Mouse (Mus musculus): Measurements from ENCODE around the gene Phldb3. TPM values are rescaled to one million over a fixed set of nuclear protein-coding genes. Genes with fewer than 3 reads are reported as not detected.
A peak's percentile ranks its signal among the peaks of the same experiment; 100 is the strongest.

The Phldb3 gene
- polyA plus RNA-seq, 1 experiment, result 2.8 TPM

DNA sequence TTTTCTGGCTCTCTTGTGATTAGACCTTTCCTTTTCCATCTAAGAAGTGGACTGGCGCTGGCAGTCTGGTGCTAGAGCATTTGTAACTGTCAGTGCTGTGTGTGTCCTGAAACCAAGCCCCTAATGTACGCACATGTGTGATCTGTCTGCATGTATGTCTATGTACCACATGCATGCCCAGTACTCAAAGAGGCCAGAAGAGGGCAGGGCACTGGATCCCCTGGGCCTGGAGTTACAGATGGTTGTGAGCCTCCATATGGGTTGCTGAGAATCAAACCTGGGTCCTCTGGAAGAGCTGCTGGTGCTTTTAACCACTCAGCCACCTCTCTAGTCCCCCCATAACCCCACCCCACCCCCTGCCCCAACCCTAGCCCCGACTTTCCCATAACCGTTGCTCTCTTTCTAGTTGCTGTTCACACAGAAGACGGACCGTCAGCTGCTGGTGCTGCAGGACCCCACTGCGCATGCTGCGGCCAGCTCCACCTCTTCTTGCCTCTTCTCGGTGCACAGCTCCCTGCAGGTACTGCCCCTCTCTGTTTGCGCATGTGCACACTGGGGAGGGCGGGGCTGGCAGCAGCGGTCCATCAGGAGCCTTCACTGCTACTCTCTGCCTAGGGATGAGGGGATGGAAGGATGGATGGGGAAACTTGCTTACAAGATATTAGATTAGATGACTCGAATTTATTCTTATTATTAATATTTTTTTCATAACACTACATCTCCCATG, 9.3 kb downstream of the Phldb3 start:
- no peak for DNase-seq
- no peaks in the 10 kb centered on the region for H3K27me3 ChIP-seq (replicated peaks; ENCODE audit: control insufficient read depth, insufficient read depth, low read length)
- H3K36me3 ChIP-seq (ENCODE audit: control insufficient read depth, insufficient read depth, low read length), result no peaks in the 10 kb centered on the region
- H3K4me3 ChIP-seq (ENCODE audit: insufficient read depth, low read depth, low read length), result no peak overlapping the region
- no peak overlapping the region for H3K27ac ChIP-seq (ENCODE audit: insufficient read depth, low read depth, low read length)
- WGBS, result 82% methylated on average over 13 of the region's 13 CpGs
- no peaks in the 10 kb centered on the region for H3K4me1 ChIP-seq (ENCODE audit: control insufficient read depth, insufficient read depth, low read length)
- TF ChIP-seq POLR2A (IDR thresholded peaks at IDR 0.05; ENCODE audit: low read depth, low read length) (no peak), CTCF (conservative IDR thresholded peaks at IDR 0.05; ENCODE audit: insufficient read depth, insufficient read length, low read depth, low read length) (no peak)

DNA sequence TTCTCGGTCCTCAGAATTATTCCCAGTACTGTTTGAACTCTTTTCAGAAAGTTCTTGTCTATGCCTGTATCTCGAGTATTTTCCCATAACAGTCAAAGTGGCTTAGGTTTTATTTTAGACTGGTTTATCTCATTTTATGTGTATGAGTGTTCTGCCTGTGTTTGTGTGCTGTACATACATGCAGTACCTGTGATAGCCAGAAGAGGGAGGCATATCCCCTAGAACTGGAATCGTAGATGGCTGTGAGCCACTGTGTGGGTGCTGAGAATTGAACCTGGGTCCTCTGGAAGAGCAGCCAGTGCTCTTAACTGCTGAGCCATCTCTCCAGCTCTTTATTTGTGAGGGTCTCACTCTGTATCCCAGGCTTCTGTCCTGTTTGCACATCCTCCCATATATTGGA, 10.6 kb downstream of the Phldb3 start:
- H3K27ac ChIP-seq (ENCODE audit: insufficient read depth, low read depth, low read length), result no peak overlapping the region
- H3K27me3 ChIP-seq (replicated peaks; ENCODE audit: control insufficient read depth, insufficient read depth, low read length), result no peaks in the 10 kb centered on the region
- H3K4me1 ChIP-seq (ENCODE audit: control insufficient read depth, insufficient read depth, low read length), result no peaks in the 10 kb centered on the region
- no peaks in the 10 kb centered on the region for H3K36me3 ChIP-seq (ENCODE audit: control insufficient read depth, insufficient read depth, low read length)
- no peak for DNase-seq
- no peak overlapping the region for H3K4me3 ChIP-seq (ENCODE audit: insufficient read depth, low read depth, low read length)
- WGBS, result 86% methylated on average over 3 of the region's 3 CpGs
- TF ChIP-seq CTCF (conservative IDR thresholded peaks at IDR 0.05; ENCODE audit: insufficient read depth, insufficient read length, low read depth, low read length) (peak; percentile 14; the same call in 1 of the 2 replicates), POLR2A (IDR thresholded peaks at IDR 0.05; ENCODE audit: low read depth, low read length) (no peak)

DNA sequence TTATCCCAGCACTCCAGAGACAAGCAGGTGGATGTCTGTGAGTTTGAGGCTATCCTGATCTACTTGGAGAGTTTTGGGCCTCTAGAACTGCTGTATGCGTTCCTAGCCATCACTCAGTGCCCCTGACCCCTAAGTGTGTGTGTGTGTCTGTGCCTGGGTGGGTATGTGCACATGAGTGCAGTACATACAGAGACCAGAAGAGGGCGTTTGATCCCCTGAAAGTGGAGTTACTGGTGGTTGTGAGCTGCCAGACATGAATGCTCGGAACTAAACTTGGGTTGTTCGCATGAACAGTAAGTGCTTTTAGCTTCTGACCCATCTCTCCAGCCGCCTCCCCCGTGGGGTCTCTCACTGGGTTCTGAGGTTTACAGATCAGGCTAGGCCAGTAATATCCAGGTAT, 12.4 kb downstream of the Phldb3 start:
- DNase-seq, result no peak
- Histone ChIP-seq H3K36me3 (ENCODE audit: control insufficient read depth, insufficient read depth, low read length) (no peaks in the 10 kb centered on the region), H3K4me3 (ENCODE audit: insufficient read depth, low read depth, low read length) (no peak overlapping the region), H3K27me3 (replicated peaks; ENCODE audit: control insufficient read depth, insufficient read depth, low read length) (no peaks in the 10 kb centered on the region), H3K4me1 (ENCODE audit: control insufficient read depth, insufficient read depth, low read length) (no peaks in the 10 kb centered on the region), H3K27ac (ENCODE audit: insufficient read depth, low read depth, low read length) (no peak overlapping the region)
- WGBS, result 88% methylated on average over 6 of the region's 6 CpGs
- TF ChIP-seq POLR2A (IDR thresholded peaks at IDR 0.05; ENCODE audit: low read depth, low read length), result no peak
- no peak for TF ChIP-seq CTCF (conservative IDR thresholded peaks at IDR 0.05; ENCODE audit: insufficient read depth, insufficient read length, low read depth, low read length)

DNA sequence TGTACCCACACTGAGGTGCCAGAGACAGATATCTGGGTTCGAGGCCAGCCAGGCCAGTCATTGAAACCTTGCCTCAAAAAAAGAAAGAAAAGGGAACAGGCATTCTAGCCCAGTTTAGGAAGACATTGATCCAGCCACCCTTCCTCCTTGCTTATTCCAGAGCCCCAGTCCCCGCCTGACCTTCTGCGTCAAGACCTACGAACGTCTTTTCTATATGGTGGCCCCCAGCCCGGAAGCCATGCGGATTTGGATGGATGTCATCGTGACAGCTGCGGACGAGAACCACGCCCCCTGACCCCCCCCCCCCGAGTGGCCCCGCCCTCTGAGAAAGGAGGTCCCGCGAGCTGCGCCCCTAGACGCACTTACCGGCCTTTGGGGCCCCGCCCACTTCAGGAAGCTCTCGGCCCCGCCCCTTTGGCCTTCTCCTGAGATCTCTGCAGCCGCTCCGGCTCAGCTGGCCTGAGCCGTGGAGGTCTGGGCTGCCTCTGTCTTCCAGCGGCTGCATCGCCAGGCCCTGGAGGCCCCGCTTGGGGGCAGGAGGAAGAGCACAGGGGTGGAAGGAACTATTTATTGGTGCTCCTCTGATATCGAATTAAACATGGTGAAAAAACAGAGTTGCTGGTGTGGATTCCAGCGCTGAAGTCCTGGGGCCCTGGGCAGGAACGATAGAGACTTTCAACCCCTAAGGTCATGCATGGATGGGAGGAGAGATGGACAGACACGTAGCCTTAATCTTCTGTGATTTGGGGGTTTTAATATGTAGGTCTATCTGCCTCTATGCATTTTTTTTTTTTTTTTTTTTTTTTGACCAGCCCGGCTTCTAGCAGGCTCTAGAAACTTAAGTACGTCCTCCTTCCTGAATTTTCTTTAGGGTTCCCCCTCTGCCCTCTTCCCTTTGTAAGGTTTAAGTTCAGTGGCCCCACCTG, 18.4 kb downstream of the Phldb3 start:
- Histone ChIP-seq H3K4me1 (ENCODE audit: control insufficient read depth, insufficient read depth, low read length) (no peaks in the 10 kb centered on the region), H3K4me3 (ENCODE audit: insufficient read depth, low read depth, low read length) (peak overlapping the region; percentile 10; the same call in 1 of the 2 replicates), H3K27me3 (replicated peaks; ENCODE audit: control insufficient read depth, insufficient read depth, low read length) (no peaks in the 10 kb centered on the region), H3K27ac (ENCODE audit: insufficient read depth, low read depth, low read length) (no peak overlapping the region), H3K36me3 (ENCODE audit: control insufficient read depth, insufficient read depth, low read length) (no peaks in the 10 kb centered on the region)
- DNase-seq, result peak; percentile 90
- TF ChIP-seq POLR2A (IDR thresholded peaks at IDR 0.05; ENCODE audit: low read depth, low read length), result no peak
- no peak for TF ChIP-seq CTCF (conservative IDR thresholded peaks at IDR 0.05; ENCODE audit: insufficient read depth, insufficient read length, low read depth, low read length)
- WGBS, result 10% methylated on average over 33 of the region's 33 CpGs

DNA sequence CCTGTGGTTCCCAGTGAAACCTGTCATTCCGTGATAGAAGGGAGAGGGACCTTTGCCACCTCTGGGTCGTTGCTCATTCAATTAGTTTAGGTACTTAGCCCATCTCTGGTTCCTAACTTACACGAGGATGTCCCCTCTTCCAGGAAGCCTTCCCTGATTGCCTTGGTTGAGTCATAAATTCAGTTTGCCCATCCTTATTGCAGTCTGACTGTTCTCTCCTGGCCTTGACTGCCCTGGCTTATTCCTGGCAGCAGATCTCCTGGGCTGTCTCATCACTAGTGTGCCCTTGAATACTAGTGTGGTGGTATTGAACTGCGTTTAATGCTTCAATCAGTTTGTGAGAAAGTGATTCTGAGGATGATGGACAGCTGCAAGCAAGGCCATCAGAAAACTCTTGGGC, 19.1 kb downstream of the Phldb3 start:
- H3K4me3 ChIP-seq (ENCODE audit: insufficient read depth, low read depth, low read length), result no peak overlapping the region
- H3K27ac ChIP-seq (ENCODE audit: insufficient read depth, low read depth, low read length), result no peak overlapping the region
- WGBS, result 63% methylated on average over 4 of the region's 4 CpGs

DNA sequence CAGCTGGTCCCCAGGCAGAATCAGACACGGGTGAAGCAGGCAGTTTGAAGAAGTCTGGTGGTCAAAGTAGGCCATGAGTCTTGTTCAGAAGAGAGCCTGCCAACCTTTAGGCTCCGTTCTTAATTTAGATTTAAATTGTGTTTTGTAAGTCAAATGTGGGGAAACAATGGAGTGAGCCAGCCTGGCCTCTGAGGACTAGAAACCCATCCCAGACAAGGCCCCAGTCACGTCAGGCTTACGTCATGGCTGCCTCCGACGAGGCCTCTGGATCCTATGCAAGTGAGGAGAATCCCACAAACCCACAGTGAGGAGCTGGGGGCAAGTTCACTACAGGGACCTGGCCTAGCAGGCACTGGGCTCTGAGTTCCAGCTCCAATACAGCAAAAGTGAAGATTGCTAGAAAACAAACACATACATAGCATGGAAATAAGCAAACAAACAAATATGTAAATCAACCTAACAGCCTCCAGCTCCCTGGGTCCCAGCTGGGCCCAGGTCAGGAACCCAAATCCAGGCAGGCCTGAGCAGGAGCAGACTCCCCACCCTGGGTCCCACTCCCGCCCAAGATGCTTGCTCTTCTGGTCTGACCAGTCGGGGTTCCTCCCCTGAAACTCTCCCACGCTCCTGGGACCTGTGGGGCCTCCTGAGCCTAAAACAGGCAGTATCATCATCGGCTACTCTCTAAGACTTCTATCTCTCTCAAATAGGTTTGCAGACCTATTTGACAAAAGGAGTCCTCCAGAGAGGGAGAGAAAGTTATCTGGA, 19.7 kb downstream of the Phldb3 start:
- TF ChIP-seq CTCF (conservative IDR thresholded peaks at IDR 0.05; ENCODE audit: insufficient read depth, insufficient read length, low read depth, low read length) (no peak), POLR2A (IDR thresholded peaks at IDR 0.05; ENCODE audit: low read depth, low read length) (no peak)
- no peak for DNase-seq

More for the DNA sequence above, 19.1 kb downstream of the Phldb3 start:
- no peak for TF ChIP-seq CTCF (conservative IDR thresholded peaks at IDR 0.05; ENCODE audit: insufficient read depth, insufficient read length, low read depth, low read length)
- no peak for TF ChIP-seq POLR2A (IDR thresholded peaks at IDR 0.05; ENCODE audit: low read depth, low read length)
- DNase-seq, result no peak
- Histone ChIP-seq H3K27me3 (replicated peaks; ENCODE audit: control insufficient read depth, insufficient read depth, low read length) (no peaks in the 10 kb centered on the region), H3K36me3 (ENCODE audit: control insufficient read depth, insufficient read depth, low read length) (no peaks in the 10 kb centered on the region), H3K4me1 (ENCODE audit: control insufficient read depth, insufficient read depth, low read length) (no peaks in the 10 kb centered on the region)

More for the DNA sequence above, 19.7 kb downstream of the Phldb3 start:
- no peak overlapping the region for H3K27ac ChIP-seq (ENCODE audit: insufficient read depth, low read depth, low read length)
- no peaks in the 10 kb centered on the region for H3K4me1 ChIP-seq (ENCODE audit: control insufficient read depth, insufficient read depth, low read length)
- H3K27me3 ChIP-seq (replicated peaks; ENCODE audit: control insufficient read depth, insufficient read depth, low read length), result no peaks in the 10 kb centered on the region
- no peak overlapping the region for H3K4me3 ChIP-seq (ENCODE audit: insufficient read depth, low read depth, low read length)
- 90% methylated on average over 10 of the region's 10 CpGs for WGBS
- H3K36me3 ChIP-seq (ENCODE audit: control insufficient read depth, insufficient read depth, low read length), result no peaks in the 10 kb centered on the region
